Mouse (Mus musculus) frontal cortex, postnatal 25 days (tissue): ENCODE measurements at regions not wholly inside any gene's neighbourhood (a gene's known extent, or its start where the extent isn't known, plus 50 kb on each side); places are given as distances from the start of the nearest gene placed in this dataset.

ENCODE experiments used
- DNase-seq, 2 experiments: peaks; one replicate each; pipeline ENCODE4 v3.0.0; 2022; ENCODE audit warnings: low spot score in 2 of 2

- no peak for DNase-seq
Observed at GRCm38 (mm10) chr10:118709718-118710117, 160.3 kb downstream of the Dyrk2 start.

- DNase-seq, result no peak
Observed at GRCm38 (mm10) chr10:118711529-118711928, 158.5 kb downstream of the Dyrk2 start.

GRCm38 (mm10) chr10:118711951-118712350, 158.1 kb downstream of the Dyrk2 start:
- DNase-seq, result no peak

- no peak for DNase-seq
Observed at GRCm38 (mm10) chr10:118712951-118713350, 157.1 kb downstream of the Dyrk2 start.

GRCm38 (mm10) chr10:118714179-118714581, 155.8 kb downstream of the Dyrk2 start:
- no peak for DNase-seq

GRCm38 (mm10) chr10:118714595-118714994, 155.4 kb downstream of the Dyrk2 start:
- no peak for DNase-seq

GRCm38 (mm10) chr10:118720630-118721029, 149.4 kb downstream of the Dyrk2 start:
- DNase-seq, result no peak

GRCm38 (mm10) chr10:118722132-118722551, 147.9 kb downstream of the Dyrk2 start:
- DNase-seq, result no peak

GRCm38 (mm10) chr10:118722671-118723070, 147.3 kb downstream of the Dyrk2 start:
- no peak for DNase-seq

- no peak for DNase-seq
Observed at GRCm38 (mm10) chr10:118736093-118736492, 133.9 kb downstream of the Dyrk2 start.

GRCm38 (mm10) chr10:118737064-118737463, 132.9 kb downstream of the Dyrk2 start:
- no peak for DNase-seq

- DNase-seq, result no peak
Observed at GRCm38 (mm10) chr10:118739849-118740481, 130.0 kb downstream of the Dyrk2 start.

- no peak for DNase-seq
Observed at GRCm38 (mm10) chr10:118743831-118744230, 126.2 kb downstream of the Dyrk2 start.

- peak; percentile 33 to 47 for DNase-seq
Observed at GRCm38 (mm10) chr10:118746719-118747395, 123.2 kb downstream of the Dyrk2 start.

GRCm38 (mm10) chr10:118749039-118749438, 121.0 kb downstream of the Dyrk2 start:
- DNase-seq, result no peak

GRCm38 (mm10) chr10:118749756-118750155, 120.3 kb downstream of the Dyrk2 start:
- no peak for DNase-seq

- no peak for DNase-seq
Observed at GRCm38 (mm10) chr10:118751110-118751509, 118.9 kb downstream of the Dyrk2 start.

- no peak for DNase-seq
Observed at GRCm38 (mm10) chr10:118753061-118753775, 116.8 kb downstream of the Dyrk2 start.

- no peak for DNase-seq
Observed at GRCm38 (mm10) chr10:118754791-118755190, 115.2 kb downstream of the Dyrk2 start.

- DNase-seq, result no peak
Observed at GRCm38 (mm10) chr10:118758825-118759471, 111.1 kb downstream of the Dyrk2 start.

- no peak for DNase-seq
Observed at GRCm38 (mm10) chr10:118760441-118760840, 109.6 kb downstream of the Dyrk2 start.
